Mouse (Mus musculus) gastrocnemius, postnatal 4 days (tissue): ENCODE measurements around the gene Trim72. TPM values are rescaled to one million over a fixed set of nuclear protein-coding genes. Genes with fewer than 3 reads are reported as not detected.
"Not testable (repeated sequence)": the region's sequence is repeated elsewhere in the genome, so short reads cannot be mapped to it uniquely, and the experiment has no call there.

ENCODE experiments used
- DNase-seq, 2 experiments: peaks; one replicate each; pipeline ENCODE4 v3.0.0; 2021 to 2022; ENCODE audit warnings: low spot score in 2 of 2, mixed read lengths in 2 of 2
- total RNA-seq, 2 experiments: library from RNA; stranded (reverse); gene quantifications; 2 replicates each; pipeline ENCODE4 v1.2.3; 2021

The Trim72 gene
- total RNA-seq, 2 experiments from 2014 or later: 254 to 296 TPM

- peak; percentile 28 to 42 for DNase-seq
Measured at GRCm38 (mm10) chr7:128004487-128005362, 976 bp downstream of the Trim72 start.

DNA sequence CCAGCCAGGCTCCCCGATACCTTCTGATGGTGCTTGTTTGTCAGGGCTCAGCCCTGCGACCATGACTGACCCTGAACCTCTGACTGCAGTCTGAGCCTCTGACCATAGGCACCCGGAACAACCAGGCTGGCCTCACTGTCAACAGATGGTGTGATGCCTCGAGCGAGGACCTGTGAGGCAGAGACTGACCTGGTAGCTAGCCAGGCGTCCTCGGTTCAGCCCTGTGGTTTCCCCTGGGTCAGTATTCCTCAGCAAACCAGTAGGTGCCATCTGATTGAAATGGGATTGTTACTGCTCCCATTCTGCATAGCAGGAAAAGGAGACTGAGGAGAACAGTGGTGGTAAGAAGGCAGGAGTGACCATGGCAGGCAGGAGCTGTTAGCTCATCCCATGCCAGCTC, 2.4 kb downstream of the Trim72 start:
- no peak for DNase-seq

GRCm38 (mm10) chr7:128009715-128010340, 6.1 kb downstream of the Trim72 start:
- no peak for DNase-seq

GRCm38 (mm10) chr7:128012136-128012780, 8.5 kb downstream of the Trim72 start:
- DNase-seq: no peak

DNA sequence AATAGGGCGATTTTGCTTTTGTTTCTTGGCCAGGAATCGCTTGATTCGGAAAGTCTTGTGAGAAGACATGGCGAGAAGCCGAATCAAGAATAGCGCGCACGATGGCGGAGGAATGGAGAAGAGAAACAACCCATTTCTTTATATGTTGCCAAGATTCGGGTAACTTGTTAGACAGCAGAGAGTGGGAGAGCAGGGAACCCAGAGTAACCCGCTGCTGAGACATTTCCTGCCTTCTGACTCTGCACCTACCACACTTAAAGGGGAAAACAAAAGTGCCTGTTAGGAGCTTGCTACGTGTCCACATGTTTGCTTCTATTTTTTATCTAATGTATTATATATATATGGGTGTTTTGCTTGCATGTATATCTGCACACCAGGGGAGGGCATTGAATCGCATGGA, 9.4 kb downstream of the Trim72 start:
- no peak for DNase-seq

- not testable (repeated sequence) for DNase-seq
Measured at GRCm38 (mm10) chr7:128016134-128016533, 12.4 kb downstream of the Trim72 start.

DNA sequence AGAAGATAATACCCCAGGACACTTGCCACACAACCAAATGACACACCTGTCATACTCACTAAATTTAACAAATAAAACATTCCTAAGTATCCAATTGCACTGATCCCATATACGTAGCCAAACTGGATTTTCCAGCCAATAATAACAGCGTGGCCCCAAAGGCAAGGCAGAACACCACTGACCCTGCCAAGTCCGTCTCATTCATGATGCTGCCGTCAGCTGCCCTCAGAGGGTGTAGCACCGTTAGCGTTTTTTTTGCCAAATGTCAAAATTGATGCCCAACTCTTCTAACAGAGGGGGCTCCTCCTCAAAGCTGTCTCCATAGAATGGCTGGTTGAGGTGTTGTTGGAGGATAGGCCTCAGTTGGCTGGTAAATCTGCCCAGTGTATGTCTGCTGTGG, 12.9 kb downstream of the Trim72 start:
- DNase-seq: no peak

DNA sequence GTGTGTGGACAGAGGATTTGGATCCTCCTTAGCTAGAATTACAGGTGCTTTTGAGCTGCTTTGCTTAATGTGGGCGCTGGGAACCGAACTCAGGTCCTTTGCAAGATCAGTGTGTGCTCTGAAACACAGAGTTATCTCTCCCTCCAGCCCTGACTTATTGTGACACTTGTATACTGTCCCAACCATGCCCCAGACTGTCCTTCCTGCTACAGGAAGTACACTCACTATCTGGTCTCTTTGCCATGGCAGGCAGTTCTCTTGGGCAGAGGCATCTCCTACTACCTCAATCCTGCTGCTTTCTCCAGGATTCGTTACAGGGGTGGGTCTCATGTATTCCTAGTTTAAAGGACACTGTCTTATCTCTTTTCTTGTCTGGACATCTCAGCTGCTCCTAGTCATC, 14.5 kb downstream of the Trim72 start:
- DNase-seq: no peak

- no peak for DNase-seq
Measured at GRCm38 (mm10) chr7:128019187-128019586, 15.4 kb downstream of the Trim72 start.

DNA sequence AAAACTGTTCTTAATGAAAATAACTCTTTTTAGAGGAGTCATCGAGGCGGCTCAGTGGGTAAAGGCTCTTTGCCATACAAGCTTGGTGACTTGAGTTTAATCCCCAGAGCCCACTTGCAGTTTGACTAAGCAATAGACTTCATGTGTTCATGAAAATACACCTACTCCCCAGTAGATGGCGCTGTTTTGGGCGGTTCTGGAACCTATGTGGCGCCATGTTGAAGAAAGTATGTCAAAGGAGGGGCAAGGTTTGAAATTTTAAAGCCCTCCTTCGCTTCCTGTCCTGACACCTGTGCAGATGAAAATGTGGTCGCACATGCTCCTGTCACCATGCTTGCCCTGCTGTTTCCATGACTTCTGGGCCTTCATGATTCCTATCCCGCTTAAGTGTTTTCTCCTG, 19.2 kb downstream of the Trim72 start:
- DNase-seq: no peak

DNA sequence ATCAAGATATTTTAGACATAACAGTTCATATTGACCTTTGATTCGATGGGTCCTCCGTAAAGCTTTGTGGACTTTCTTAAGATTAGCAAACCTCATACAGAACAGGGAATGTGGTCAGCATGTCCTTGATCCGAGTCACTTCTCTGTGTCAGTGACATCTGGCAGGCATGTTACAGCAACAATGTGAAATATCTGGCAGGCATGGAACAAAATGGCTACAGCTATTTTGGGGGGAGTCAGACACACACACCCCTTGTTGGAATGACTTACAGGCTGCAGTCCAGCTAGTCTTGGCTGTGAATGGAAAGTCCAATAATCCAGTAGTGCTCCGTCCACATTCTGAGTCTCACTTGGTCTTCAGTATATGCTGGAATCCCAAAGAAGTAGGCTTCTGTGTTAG, 19.8 kb downstream of the Trim72 start:
- no peak for DNase-seq

- no peak for DNase-seq
Measured at GRCm38 (mm10) chr7:128024364-128024763, 20.6 kb downstream of the Trim72 start.

DNA sequence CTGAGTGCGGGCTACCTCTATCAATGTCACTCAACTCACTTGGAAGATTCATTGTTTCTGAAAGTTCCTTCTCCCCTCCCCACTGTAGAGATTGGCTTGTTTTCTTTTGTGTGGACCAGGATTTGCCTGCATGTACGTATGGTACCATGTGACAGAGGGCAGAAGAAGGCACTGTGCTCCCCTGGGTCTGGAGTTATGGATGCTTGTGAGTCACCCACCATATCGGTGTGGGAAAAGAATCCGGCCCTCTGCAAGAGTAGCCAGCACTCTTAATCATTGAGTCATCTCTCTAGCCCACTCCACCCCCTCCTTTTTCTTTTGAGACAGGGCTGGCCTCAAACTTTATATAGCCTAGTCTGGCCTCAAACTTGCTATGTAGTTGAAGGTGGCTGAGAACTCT, 21.2 kb downstream of the Trim72 start:
- no peak for DNase-seq

DNA sequence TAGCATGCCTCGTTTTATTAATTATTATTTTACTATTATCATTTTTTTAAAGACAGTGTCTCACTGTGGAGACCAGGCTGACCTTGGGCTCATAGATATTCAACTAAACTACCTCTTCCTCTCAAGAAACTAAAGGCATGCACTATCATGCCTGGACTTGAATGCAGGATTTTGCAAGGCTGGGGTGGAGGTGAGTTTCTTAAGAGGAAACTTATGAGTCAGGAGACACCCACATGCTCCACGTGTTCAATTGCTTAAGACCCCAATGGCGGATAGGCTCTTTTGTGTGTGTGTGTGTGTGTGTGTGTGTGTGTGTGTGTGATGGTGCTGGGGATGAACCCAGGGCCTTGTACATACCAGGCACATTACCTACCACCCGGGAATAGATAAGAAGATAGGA, 21.6 kb downstream of the Trim72 start:
- no peak for DNase-seq

DNA sequence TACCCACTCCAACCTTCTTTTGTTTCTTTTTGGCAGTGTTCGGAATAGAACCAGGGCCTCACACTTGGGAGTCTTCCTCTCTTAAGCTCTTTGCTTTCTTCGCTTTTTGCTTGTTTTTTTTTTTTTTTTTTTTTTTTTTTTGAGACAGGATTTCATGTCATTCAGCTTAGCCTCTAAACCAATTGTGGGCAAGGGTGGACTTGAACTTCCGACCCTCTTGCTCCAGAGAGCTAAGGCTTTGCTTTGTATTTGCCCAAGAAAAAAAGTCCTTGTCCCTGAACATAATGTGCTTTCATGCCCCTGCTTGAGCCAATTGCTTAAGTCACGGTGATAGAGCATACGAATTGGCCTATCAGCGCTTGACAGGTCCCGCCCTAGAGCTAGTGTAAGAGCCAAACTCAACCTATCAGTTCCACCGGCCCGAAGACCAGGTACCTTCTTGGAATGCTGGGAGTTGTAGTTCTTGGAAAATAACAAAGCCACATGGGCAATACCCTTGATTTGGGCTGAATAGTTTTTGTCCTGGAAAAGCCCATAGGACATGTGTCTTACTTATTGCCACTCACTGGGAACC, 27.7 kb downstream of the Trim72 start:
- DNase-seq: no peak

DNA sequence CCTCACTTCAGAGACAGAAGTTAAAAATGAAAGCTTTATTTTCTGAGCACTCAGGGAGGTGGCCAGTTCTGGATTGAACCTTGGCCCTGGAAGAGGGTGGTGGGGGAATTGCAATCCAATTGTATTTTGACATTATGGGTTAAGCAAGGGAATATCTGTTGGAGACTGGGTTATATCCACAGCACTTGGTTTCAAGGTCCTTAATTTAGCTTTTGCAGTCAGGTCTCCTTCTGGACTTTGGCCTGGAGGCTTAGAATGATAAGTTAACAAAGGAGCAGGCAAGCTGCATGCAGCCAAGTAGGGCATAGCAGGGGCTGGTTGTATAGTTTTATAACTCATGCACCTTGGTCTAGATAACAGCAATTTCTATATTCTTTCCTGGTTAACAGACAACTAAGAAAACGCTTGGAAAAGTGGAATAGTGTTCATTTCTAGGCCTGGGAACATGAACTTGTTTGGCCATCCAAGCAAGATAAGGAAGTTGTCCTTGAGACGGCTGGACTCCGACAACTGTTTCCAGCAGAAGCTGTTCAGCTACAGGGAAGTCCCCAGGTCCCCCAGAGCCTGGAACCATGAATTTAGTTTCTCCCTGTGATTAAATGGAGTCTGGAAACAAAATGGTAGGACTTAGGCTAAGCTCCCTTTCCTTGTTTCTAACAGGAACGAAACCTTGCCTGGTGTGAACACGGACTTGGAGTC, 28.7 kb downstream of the Trim72 start:
- no peak for DNase-seq

DNA sequence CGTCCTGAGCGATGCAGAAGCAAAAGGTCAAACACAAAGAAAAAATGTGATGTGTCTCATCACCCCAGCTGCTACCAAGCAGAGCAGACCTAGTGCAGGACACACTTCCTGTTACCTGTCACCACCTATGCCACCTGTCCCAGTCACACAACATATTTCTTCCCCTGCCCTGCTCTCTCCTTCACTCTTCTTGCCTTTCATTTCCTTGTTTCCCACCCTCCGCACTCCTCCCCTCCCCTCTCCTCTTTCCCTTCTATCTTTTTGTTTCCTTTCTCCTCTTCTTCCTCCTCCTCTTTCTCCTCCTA, 29.2 kb downstream of the Trim72 start:
- DNase-seq: no peak

GRCm38 (mm10) chr7:128033616-128034015, 29.9 kb downstream of the Trim72 start:
- no peak for DNase-seq

GRCm38 (mm10) chr7:128042161-128042820, 38.5 kb downstream of the Trim72 start:
- not testable (repeated sequence) for DNase-seq

- no peak for DNase-seq
Measured at GRCm38 (mm10) chr7:128044142-128044785, 40.5 kb downstream of the Trim72 start.
